Mouse (Mus musculus) stomach, embryonic 14.5 days (tissue): ENCODE results near the gene Gm5799. TPM values are rescaled to one million over a fixed set of nuclear protein-coding genes. Genes with fewer than 3 reads are reported as not detected.

Experiments
- polyA plus RNA-seq: library from polyadenylated mRNA; unstranded; fragments of >200 nt; fragmentation: Nextera tagmentation; extraction: Ambion mirVana; gene quantifications from 2 replicates; pipeline ENCODE4 v1.2.1, GENCODE M21; 2014

Gene Gm5799
- polyA plus RNA-seq, 1 experiment from 2014 or later: 0.29 TPM

Other genes with a start within 250 kb of the Gm5799 start
- gene Gm8127, start 249.7 kb upstream of the Gm5799 start, polyA plus RNA-seq: not detected in 2 replicates
- gene 1700001F09Rik, start 195.8 kb upstream of the Gm5799 start, polyA plus RNA-seq: not detected in 2 replicates
- gene Gm8138, start 127.2 kb upstream of the Gm5799 start, polyA plus RNA-seq: not detected in 2 replicates
- gene Gm17654, start 35.6 kb downstream of the Gm5799 start, polyA plus RNA-seq: not detected in 2 replicates
- not detected in 2 replicates for gene Gm10375, start 64.4 kb downstream of the Gm5799 start, polyA plus RNA-seq
- not detected in 2 replicates for gene Gm8165, start 133.6 kb downstream of the Gm5799 start, polyA plus RNA-seq
- 2.1 and 2.3 TPM in 2 replicates for gene Gm7324, start 154.3 kb downstream of the Gm5799 start, polyA plus RNA-seq
- gene Gm16506, start 183.9 kb downstream of the Gm5799 start, polyA plus RNA-seq: not detected in 2 replicates
- not detected in 2 replicates for gene Gm6526, start 204.3 kb downstream of the Gm5799 start, polyA plus RNA-seq
- not detected in 2 replicates for gene Gm8180, start 241.2 kb downstream of the Gm5799 start, polyA plus RNA-seq